Mouse (Mus musculus) testis, adult 2 months (tissue): ENCODE results near the gene Aig1. TPM values are rescaled to one million over a fixed set of nuclear protein-coding genes. Genes with fewer than 3 reads are reported as not detected.
A peak's percentile ranks its signal among the peaks of the same experiment; 100 is the strongest.
"Not testable (repeated sequence)": the region's sequence is repeated elsewhere in the genome, so short reads cannot be mapped to it uniquely, and the experiment has no call there.

Experiments
- H3K27ac ChIP-seq: fragments of 200-500 bp; 2 replicates; pipeline ENCODE4 v1.5.1; 2012; ENCODE audit warnings: low read depth, low read length; ENCODE audit not compliant: control insufficient read depth, insufficient read depth
- H3K27me3 ChIP-seq: fragments of 200-500 bp; 2 replicates; pipeline ENCODE4 v1.6.1; 2012; ENCODE audit warnings: mild to moderate bottlenecking, low read length, moderate library complexity; ENCODE audit not compliant: control insufficient read depth, insufficient read depth
- H3K36me3 ChIP-seq: fragments of 200-500 bp; 2 replicates; pipeline ENCODE4 v1.6.1; 2012; ENCODE audit warnings: mild to moderate bottlenecking, low read length; ENCODE audit not compliant: control insufficient read depth, insufficient read depth
- H3K4me1 ChIP-seq: fragments of 200-500 bp; 2 replicates; pipeline ENCODE4 v1.6.1; 2012; ENCODE audit warnings: low read length; ENCODE audit not compliant: control insufficient read depth, insufficient read depth
- H3K4me3 ChIP-seq: fragments of 200-500 bp; 2 replicates; pipeline ENCODE4 v1.5.1; 2012; ENCODE audit warnings: low read depth, mild to moderate bottlenecking, low read length, moderate library complexity, mixed read lengths; ENCODE audit not compliant: control insufficient read depth
- CTCF ChIP-seq: fragments of 200-500 bp; IDR thresholded peaks from 2 replicates; pipeline ENCODE4 v1.5.1; 2012; ENCODE audit warnings: low read depth, mild to moderate bottlenecking, inconsistent platforms, low read length, moderate library complexity; ENCODE audit not compliant: control insufficient read depth, insufficient read depth, insufficient replicate concordance
- POLR2A ChIP-seq: fragments of 200-500 bp; IDR thresholded peaks from 2 replicates; pipeline ENCODE4 v1.6.1; 2012; ENCODE audit warnings: low read depth, mild to moderate bottlenecking, inconsistent platforms, low read length, moderate library complexity; ENCODE audit not compliant: control insufficient read depth
- polyA plus RNA-seq: library from polyadenylated mRNA; depleted of rRNA; stranded (reverse); fragments of >200 nt; gene quantifications from 2 replicates; pipeline ENCODE4 v1.2.3, GENCODE M21; 2012; rRNA removed

Aig1 gene
- 2.4 and 3.7 TPM in 2 replicates for polyA plus RNA-seq

GRCm38 (mm10) chr10:13868371-13869321 lies at the start of gene Aig1:
TSS of gene Aig1 (minus strand) at chr10:13868980.
- H3K27me3 ChIP-seq: no peaks in the 10 kb centered on the region
- no peak within 1 kb of the TSS for H3K27ac ChIP-seq
- no peaks in the 10 kb centered on the region for H3K36me3 ChIP-seq
- peaks cover 6% of the 10 kb centered on the region for H3K4me1 ChIP-seq
- no peak for TF ChIP-seq CTCF
- no peak for TF ChIP-seq POLR2A
- peak within 1 kb of the TSS; percentile 92 for H3K4me3 ChIP-seq

- no peak overlapping the region for H3K27ac ChIP-seq
- H3K4me3 ChIP-seq: no peak overlapping the region
- H3K36me3 ChIP-seq: no peaks in the 10 kb centered on the region
- TF ChIP-seq CTCF (no peak), POLR2A (no peak)
- H3K4me1 ChIP-seq: no peaks in the 10 kb centered on the region
- H3K27me3 ChIP-seq: no peaks in the 10 kb centered on the region
These were observed 48.0 kb upstream of the Aig1 start for GRCm38 (mm10) chr10:13916645-13917342.

DNA sequence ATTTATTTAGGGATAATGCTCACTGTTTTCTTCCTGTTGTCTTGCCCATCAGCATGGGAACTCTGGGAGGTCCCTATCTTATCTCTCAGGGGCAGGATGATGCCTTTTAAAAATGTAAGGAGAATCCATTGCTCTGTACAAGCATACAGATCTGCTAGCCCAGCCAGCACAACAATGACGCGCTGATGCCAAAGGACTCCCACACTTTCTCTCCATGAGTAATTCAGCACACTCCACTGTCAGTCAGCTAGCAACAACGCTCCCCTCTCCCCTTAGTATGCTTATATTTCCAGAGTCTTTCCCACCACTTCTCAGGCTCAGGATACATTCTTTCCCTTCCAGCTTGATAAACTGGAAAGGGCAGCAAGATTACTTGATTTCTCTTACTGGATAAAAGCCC lies 46.4 kb upstream of the Aig1 start:
- no peaks in the 10 kb centered on the region for H3K36me3 ChIP-seq
- H3K27me3 ChIP-seq: no peaks in the 10 kb centered on the region
- no peak overlapping the region for H3K27ac ChIP-seq
- TF ChIP-seq CTCF (no peak), POLR2A (no peak)
- H3K4me1 ChIP-seq: no peaks in the 10 kb centered on the region
- no peak overlapping the region for H3K4me3 ChIP-seq

- Histone ChIP-seq H3K36me3 (no peaks in the 10 kb centered on the region), H3K4me3 (no peak overlapping the region), H3K27me3 (no peaks in the 10 kb centered on the region), H3K4me1 (no peaks in the 10 kb centered on the region), H3K27ac (no peak overlapping the region)
- TF ChIP-seq CTCF (no peak), POLR2A (no peak)
These were observed 44.9 kb upstream of the Aig1 start for GRCm38 (mm10) chr10:13913689-13914088.

DNA sequence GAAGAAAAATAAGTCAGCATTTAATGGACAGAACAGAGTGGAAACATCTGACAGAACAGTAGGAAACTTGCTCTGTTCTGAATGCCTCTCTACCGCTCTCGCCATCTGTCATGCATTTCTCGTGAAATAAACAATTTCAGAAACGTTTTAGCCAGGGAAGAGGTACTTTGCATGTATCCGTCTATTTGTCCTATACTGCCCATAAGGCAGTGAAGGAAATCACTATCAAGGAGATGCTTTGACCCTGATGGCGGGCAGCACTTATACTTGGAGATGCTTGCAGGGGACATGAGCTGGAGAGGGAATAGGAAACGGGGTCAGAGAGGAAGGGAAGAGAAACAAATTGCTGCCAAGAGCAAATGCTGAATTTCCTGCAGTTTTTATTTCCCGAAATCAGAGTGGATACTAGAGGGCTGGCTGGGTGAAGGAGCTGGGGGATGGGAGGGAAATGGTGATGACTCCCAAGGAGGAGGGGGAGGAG lies 37.5 kb upstream of the Aig1 start:
- Histone ChIP-seq H3K27ac (no peak overlapping the region), H3K4me3 (no peak overlapping the region), H3K27me3 (no peaks in the 10 kb centered on the region), H3K36me3 (no peaks in the 10 kb centered on the region), H3K4me1 (no peaks in the 10 kb centered on the region)
- no peak for TF ChIP-seq CTCF
- no peak for TF ChIP-seq POLR2A

DNA sequence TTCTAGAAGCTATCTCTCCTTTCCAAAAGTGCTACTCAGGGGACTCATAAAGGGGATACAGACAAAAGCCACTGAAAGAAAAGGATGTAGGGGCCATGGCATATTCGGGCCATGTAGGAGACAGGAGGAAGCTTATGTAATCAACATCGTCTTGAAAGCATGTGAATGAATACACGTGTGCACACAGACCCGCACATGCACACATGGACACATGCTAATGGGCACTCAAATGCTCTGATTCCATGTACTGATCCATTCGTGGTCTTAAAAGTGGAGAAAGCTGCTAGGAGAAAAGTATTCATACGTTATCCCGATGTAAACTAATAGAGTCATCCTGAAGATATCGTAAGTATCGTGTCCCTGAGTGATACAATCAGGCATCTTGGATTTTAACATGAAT lies 36.8 kb upstream of the Aig1 start:
- Histone ChIP-seq H3K36me3 (no peaks in the 10 kb centered on the region), H3K4me1 (no peaks in the 10 kb centered on the region), H3K4me3 (no peak overlapping the region), H3K27me3 (no peaks in the 10 kb centered on the region), H3K27ac (no peak overlapping the region)
- TF ChIP-seq CTCF (no peak), POLR2A (no peak)

DNA sequence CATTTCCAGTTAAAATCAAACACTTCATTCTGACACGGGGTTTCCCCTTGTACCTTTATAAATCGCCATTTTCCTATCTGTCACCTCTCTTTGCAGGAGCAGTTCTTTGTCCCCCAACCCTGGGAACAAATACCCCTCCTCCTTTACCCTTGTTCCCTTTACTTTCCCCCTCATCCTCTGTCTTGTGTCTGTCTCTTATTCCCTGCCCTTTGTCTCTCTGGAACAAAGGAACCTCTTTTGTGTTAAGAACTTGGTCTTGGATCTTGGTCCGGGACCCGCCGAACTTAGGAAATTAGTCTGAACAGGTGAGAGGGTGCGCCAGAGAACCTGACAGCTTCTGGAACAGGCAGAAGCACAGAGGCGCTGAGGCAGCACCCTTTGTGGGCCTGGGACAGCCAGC lies 24.0 kb upstream of the Aig1 start:
- H3K4me3 ChIP-seq, H3K36me3 ChIP-seq, H3K27me3 ChIP-seq, H3K4me1 ChIP-seq, H3K27ac ChIP-seq: not testable (repeated sequence)
